Mouse (Mus musculus): Measurements from ENCODE around the gene Nipa1. TPM values are rescaled to one million over a fixed set of nuclear protein-coding genes. Genes with fewer than 3 reads are reported as not detected.
"Not testable (repeated sequence)": the region's sequence is repeated elsewhere in the genome, so short reads cannot be mapped to it uniquely, and the experiment has no call there.

Gene Nipa1
- polyA plus RNA-seq, 1 experiment from 2014 or later, result 3.6 TPM

DNA sequence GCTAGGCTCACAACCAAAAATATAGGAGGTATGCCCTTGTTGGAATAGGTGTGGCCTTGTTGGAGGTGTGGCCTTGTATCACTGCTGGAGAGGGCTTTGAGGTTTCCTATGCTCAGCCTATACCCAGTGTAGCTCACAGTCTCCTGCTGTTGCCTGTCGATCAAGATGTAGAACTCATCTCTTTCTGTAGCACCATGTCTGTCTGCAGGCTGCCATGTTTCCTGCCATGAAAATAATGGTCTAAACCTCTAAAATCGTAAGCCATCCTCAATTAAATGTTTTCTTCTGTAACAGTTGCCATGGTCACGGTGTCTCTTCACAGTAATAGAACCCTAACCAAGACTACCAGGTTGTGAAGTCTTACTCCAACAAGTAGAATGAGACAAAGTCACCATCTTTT is 3.8 kb upstream of the Nipa1 start:
- no peak overlapping the region for H3K27ac ChIP-seq (replicated peaks)
- WGBS, result 73% methylated on average over 3 of the region's 3 CpGs
- peaks cover 7% of the 10 kb centered on the region for H3K4me1 ChIP-seq
- ATAC-seq (ENCODE audit: extremely low read depth, insufficient number of reproducible peaks, low FRiP score, low TSS enrichment), result no peak
- no peaks in the 10 kb centered on the region for H3K27me3 ChIP-seq (replicated peaks)
- no peak overlapping the region for H3K9ac ChIP-seq
- no peaks in the 10 kb centered on the region for H3K36me3 ChIP-seq
- no peaks in the 10 kb centered on the region for H3K9me3 ChIP-seq
- no peak overlapping the region for H3K4me2 ChIP-seq
- H3K4me3 ChIP-seq, result no peak overlapping the region

DNA sequence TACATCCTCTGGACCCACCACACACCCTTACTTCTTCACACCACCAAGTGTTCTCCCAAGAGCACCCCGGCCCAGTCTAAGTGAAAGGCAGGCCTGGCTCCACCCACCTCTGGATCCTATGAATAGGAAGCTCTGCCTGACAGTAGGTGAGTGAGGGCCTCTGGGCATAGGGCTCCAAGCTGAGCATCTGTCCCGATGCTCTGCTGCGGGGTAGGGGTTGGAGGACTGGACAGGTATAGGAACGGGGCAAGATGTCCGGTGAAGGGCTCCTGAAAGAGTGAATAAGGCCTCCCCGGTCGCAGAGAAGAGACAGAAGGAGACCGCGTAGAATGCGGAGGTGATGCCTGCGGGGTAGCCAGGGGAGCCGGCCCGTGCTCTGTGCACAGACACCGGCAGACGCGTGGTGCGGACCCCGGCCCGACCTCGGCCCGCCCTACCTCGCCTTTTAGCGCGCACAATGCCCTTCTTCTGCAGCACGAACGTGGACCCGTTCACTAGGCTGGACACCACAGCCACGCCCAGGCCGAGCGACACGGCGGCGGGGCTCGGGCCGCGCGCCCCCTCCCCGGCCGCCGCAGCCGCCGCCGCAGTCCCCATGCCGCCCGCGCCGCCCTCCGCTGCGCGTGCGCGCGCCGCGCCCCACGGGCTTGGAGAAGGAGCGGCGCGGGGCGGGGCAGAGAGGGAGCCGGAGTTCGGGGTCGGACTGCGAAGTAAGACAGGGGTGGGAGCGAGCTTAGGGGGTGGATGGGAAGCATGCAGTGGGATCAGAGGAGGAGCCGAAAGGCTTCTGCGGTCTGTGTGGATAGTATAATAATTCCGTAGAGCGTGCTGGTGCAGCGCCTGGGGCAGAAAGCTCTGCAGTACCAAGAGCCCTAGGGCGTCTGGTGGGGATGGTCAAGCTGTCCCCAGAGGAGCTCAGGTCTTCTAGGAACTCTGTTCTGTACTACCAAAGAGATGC is 503 bp downstream of the Nipa1 start:
- H3K36me3 ChIP-seq, result no peaks in the 10 kb centered on the region
- H3K27ac ChIP-seq (replicated peaks), result peak overlapping the region; percentile 53
- H3K4me2 ChIP-seq, result peak overlapping the region; percentile 90
- no peaks in the 10 kb centered on the region for H3K27me3 ChIP-seq (replicated peaks)
- peak; percentile 84 for ATAC-seq (ENCODE audit: extremely low read depth, insufficient number of reproducible peaks, low FRiP score, low TSS enrichment)
- H3K9me3 ChIP-seq, result no peaks in the 10 kb centered on the region
- under 1% methylated on average over 71 of the region's 71 CpGs for WGBS
- peaks cover 12% of the 10 kb centered on the region for H3K4me1 ChIP-seq
- peak overlapping the region; percentile 90 for H3K9ac ChIP-seq
- peak overlapping the region; percentile 89 for H3K4me3 ChIP-seq

DNA sequence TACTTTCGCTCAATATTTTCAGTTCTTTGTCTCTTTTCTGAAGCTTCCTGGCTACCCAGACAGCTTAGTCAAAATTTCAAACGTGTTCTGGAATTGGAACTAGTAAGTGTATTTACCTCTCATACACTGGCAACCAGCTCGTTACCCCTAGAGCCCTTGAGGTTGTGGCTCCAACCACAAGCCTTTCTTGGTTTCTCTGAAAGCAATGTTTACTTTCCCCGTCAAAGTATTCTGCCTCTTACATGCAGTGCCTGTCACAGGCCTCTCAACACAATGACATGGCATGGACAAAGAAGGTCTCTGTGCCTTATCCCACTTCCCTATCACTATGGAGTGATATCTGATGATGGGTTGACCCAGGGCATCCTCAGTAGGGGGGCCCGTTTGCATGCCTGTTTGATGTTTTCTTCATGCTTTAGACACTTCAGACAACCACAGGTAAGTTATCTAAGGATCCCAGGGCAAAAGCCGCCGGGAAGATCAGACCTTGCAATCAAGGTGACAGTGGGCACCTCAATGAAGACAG is 1.2 kb downstream of the Nipa1 start:
- Histone ChIP-seq H3K27ac (replicated peaks) (0 out of 2 replicates have a peak overlapping the region, but pooled peaks have one; percentile 53), H3K27me3 (replicated peaks) (no peaks in the 10 kb centered on the region), H3K4me2 (peak overlapping the region; percentile 90), H3K9me3 (no peaks in the 10 kb centered on the region), H3K36me3 (no peaks in the 10 kb centered on the region), H3K4me1 (peaks cover 12% of the 10 kb centered on the region), H3K9ac (peak overlapping the region; percentile 90), H3K4me3 (peak overlapping the region; percentile 89)
- WGBS, result 42% methylated on average over 7 of the region's 7 CpGs
- no peak for ATAC-seq (ENCODE audit: extremely low read depth, insufficient number of reproducible peaks, low FRiP score, low TSS enrichment)

DNA sequence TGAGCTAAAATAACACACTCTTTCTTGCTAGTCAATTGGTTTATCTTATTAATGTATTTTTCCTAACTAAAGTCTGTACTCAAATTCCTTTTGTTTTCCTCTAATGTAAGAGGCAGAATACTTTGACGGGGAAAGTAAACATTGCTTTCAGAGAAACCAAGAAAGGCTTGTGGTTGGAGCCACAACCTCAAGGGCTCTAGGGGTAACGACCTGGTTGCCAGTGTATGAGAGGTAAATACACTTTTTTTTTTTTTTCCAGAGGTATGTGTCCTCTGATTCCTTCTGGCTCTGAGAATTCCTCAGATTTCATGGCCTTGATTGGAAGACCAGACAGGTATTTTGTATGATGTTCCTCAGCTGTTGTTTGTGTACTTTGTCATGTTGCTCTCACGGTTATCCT is 2.0 kb downstream of the Nipa1 start:
- Histone ChIP-seq H3K9me3 (no peaks in the 10 kb centered on the region), H3K4me2 (peak overlapping the region; percentile 90; the same call in 1 of the 2 replicates), H3K4me3 (no peak overlapping the region), H3K36me3 (no peaks in the 10 kb centered on the region), H3K27ac (replicated peaks) (no peak overlapping the region), H3K4me1 (peaks cover 12% of the 10 kb centered on the region), H3K9ac (no peak overlapping the region), H3K27me3 (replicated peaks) (no peaks in the 10 kb centered on the region)
- no peak for ATAC-seq (ENCODE audit: extremely low read depth, insufficient number of reproducible peaks, low FRiP score, low TSS enrichment)
- WGBS, result 71% methylated on average over 3 of the region's 3 CpGs

DNA sequence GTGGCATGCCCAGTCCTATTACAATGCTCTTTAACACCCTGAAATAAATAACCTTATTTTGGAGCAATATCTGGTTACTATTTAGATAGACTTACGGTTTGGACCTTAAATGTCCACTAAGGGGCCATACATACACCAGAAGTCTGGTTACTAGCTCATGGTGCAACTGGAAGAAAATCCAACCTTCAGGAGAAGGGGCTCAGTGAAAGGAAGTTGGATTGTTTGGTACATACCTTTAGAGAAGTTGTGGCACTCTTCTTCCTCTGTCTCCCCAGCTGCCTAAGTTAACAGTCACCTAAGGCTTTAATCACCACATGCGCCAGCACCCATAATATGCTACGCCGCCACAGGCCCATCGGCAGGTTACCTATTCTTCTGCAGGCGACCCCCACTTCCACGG is 3.9 kb downstream of the Nipa1 start:
- WGBS, result 87% methylated on average over 7 of the region's 7 CpGs

DNA sequence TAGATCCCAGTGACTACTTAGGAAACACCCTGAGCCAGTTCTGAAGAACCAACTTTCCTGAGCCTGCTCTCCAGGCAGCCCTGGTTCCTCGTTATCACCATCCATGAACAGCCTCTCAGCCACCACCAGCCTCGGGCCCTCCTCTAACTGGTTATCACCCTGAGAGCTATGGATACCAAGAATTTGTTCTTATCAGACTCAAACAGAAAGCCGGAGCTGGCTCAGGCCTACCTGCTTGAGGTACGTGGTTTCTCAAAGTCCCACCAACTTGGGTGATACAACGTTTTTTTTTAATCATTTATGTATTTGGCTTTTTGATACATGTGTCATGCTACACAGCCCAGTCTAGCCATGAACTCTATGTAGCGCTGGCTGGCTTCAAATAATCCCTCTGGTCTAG is 4.6 kb downstream of the Nipa1 start:
- no peak overlapping the region for H3K9ac ChIP-seq
- peaks cover 12% of the 10 kb centered on the region for H3K4me1 ChIP-seq
- H3K4me2 ChIP-seq, result no peak overlapping the region; the same call in 1 of the 2 replicates
- H3K27ac ChIP-seq (replicated peaks), result no peak overlapping the region; the same call in 1 of the 2 replicates
- H3K36me3 ChIP-seq, result no peaks in the 10 kb centered on the region
- H3K4me3 ChIP-seq, result no peak overlapping the region
- 45% methylated on average over 6 of the region's 6 CpGs for WGBS
- no peaks in the 10 kb centered on the region for H3K9me3 ChIP-seq
- no peak for ATAC-seq (ENCODE audit: extremely low read depth, insufficient number of reproducible peaks, low FRiP score, low TSS enrichment)
- H3K27me3 ChIP-seq (replicated peaks), result no peaks in the 10 kb centered on the region

More for the DNA sequence above, 3.9 kb downstream of the Nipa1 start:
- Histone ChIP-seq H3K4me1 (peaks cover 12% of the 10 kb centered on the region), H3K27me3 (replicated peaks) (no peaks in the 10 kb centered on the region), H3K9me3 (no peaks in the 10 kb centered on the region), H3K4me3 (no peak overlapping the region), H3K36me3 (no peaks in the 10 kb centered on the region), H3K9ac (no peak overlapping the region), H3K4me2 (no peak overlapping the region; the same call in 1 of the 2 replicates), H3K27ac (replicated peaks) (no peak overlapping the region; the same call in 1 of the 2 replicates)
- ATAC-seq (ENCODE audit: extremely low read depth, insufficient number of reproducible peaks, low FRiP score, low TSS enrichment), result no peak

DNA sequence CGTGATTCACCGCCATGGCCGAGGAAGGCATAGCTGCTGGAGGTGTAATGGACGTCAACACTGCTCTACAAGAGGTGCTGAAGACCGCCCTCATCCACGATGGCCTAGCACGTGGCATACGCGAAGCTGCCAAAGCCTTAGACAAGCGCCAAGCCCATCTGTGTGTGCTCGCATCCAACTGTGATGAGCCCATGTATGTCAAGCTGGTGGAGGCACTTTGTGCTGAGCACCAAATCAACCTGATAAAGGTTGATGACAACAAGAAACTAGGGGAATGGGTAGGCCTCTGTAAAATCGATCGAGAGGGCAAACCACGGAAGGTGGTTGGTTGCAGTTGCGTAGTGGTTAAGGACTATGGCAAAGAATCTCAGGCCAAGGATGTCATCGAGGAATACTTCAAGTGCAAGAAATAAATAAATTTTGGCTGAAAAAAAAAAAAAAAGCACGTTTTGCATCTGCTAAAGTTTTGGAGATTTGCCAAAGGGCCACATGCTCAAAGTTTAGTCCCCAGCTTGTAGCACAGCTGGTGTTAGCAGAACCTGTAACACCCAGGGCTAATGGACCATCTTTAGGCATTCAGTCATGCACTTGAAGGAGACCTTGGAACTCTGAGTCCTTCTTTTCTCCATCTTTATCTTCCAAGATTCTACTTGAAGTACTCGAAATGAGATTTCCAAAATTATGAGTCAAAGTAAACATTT is 5.6 kb downstream of the Nipa1 start:
- H3K4me3 ChIP-seq; ATAC-seq (ENCODE audit: extremely low read depth, insufficient number of reproducible peaks, low FRiP score, low TSS enrichment); H3K9ac ChIP-seq; H3K27me3 ChIP-seq (replicated peaks); H3K36me3 ChIP-seq; H3K9me3 ChIP-seq; H3K4me2 ChIP-seq; H3K27ac ChIP-seq (replicated peaks); H3K4me1 ChIP-seq: not testable (repeated sequence)
- 80% methylated on average over 6 of the region's 18 CpGs for WGBS

DNA sequence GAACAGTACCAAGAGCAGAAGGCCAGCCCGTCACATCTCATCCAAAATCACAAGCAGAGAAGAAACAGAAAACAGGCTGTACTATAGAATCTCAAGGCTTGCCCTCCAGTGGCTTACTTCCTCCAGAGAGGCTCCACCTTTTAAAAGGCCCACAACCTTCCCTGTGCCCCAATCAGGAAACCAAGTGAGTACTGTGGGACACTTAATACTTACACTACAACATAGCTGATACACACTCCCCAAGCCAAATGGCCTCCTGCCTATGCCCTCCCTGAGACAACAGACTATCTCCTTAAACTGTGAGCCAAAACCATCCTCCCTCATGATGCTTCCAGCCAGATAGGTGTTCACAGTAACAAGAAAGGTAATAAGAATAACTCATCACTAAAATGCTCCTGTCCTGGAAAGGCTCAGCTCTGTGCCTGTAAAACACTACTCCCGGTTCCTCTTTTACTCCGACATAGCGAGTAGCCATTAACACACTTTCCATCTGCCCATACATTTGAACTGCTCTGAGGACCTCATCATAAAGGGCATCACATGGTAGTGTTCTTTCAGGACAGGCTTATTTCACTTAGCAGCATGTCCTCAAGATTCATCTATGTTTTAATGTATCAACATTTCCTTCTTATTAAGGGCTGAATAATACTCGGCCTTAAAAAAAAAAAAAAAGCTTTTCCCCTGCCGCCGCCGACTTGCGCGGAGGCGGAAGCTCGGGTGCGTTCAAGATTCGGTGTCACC is 6.3 kb downstream of the Nipa1 start:
- Histone ChIP-seq H3K36me3 (no peaks in the 10 kb centered on the region), H3K9me3 (no peaks in the 10 kb centered on the region), H3K4me2 (no peak overlapping the region), H3K4me3 (no peak overlapping the region), H3K9ac (no peak overlapping the region), H3K4me1 (0 out of 2 replicates have a peak, but pooled peaks cover 4% of the 10 kb centered on the region), H3K27me3 (replicated peaks) (no peaks in the 10 kb centered on the region), H3K27ac (replicated peaks) (no peak overlapping the region)
- no peak for ATAC-seq (ENCODE audit: extremely low read depth, insufficient number of reproducible peaks, low FRiP score, low TSS enrichment)
- WGBS, result 95% methylated on average over 14 of the region's 14 CpGs

DNA sequence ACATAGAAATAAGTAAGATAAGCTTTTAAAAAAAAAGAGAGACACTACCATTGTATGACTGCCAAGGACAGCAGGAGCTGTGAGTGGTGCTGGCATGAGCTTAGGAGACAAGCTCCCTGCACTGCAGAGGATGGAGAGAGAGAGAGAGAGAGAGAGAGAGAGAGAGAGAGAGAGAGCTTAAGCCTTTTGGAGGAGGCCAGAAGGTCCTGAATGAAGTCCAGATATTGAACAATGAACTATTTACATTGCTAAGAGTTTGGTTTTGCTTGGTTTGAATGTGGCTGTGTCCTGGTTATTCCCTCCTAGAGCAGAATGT is 8.8 kb downstream of the Nipa1 start:
- Histone ChIP-seq H3K4me1 (0 out of 2 replicates have a peak, but pooled peaks cover 4% of the 10 kb centered on the region), H3K36me3 (no peaks in the 10 kb centered on the region), H3K4me3 (no peak overlapping the region), H3K27me3 (replicated peaks) (no peaks in the 10 kb centered on the region), H3K9ac (no peak overlapping the region), H3K27ac (replicated peaks) (no peak overlapping the region), H3K4me2 (no peak overlapping the region), H3K9me3 (no peaks in the 10 kb centered on the region)
- no peak for ATAC-seq (ENCODE audit: extremely low read depth, insufficient number of reproducible peaks, low FRiP score, low TSS enrichment)

DNA sequence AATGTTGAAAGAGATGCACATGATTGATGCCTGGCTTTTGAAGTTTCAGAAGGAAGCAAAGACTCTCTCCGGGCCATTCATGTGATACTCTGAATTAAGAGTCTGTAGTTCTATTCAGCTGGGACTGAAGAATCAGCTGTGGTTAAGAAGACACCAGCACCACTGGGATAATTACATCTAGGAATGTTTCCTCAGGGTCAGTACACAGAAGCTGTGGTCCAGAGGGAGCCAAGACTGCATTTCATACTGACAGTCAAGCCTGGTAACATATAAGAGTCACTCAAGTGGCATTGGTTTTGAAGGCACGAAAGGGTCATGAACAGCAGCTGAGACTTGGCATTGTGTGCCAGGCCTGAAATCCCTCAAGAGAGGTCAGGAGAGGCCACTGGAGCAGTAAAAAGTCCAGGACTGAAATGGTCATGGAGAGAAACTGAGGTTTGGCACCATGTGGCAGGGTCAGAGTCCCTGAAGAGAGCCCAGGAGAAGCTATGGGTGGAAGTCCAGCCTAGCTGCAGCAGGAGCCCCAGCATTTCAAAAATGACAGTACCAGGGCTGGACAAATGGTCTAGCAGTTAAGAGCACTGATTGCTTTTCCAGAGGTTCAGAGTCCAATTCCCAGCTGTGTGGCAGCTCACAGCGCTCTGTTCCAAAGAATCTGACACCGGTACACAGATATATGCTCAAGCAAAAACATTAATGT is 9.3 kb downstream of the Nipa1 start:
- H3K36me3 ChIP-seq, result no peaks in the 10 kb centered on the region
- no peak for ATAC-seq (ENCODE audit: extremely low read depth, insufficient number of reproducible peaks, low FRiP score, low TSS enrichment)
- 79% methylated on average over 4 of the region's 4 CpGs for WGBS
- no peak overlapping the region for H3K4me3 ChIP-seq
- no peaks in the 10 kb centered on the region for H3K27me3 ChIP-seq (replicated peaks)
- H3K4me1 ChIP-seq, result 0 out of 2 replicates have a peak, but pooled peaks cover 4% of the 10 kb centered on the region
- no peak overlapping the region for H3K4me2 ChIP-seq
- H3K9ac ChIP-seq, result no peak overlapping the region
- H3K9me3 ChIP-seq, result no peaks in the 10 kb centered on the region
- no peak overlapping the region for H3K27ac ChIP-seq (replicated peaks)

Data from heart, embryonic 13.5 days (tissue).